In the genomic region with DNA sequence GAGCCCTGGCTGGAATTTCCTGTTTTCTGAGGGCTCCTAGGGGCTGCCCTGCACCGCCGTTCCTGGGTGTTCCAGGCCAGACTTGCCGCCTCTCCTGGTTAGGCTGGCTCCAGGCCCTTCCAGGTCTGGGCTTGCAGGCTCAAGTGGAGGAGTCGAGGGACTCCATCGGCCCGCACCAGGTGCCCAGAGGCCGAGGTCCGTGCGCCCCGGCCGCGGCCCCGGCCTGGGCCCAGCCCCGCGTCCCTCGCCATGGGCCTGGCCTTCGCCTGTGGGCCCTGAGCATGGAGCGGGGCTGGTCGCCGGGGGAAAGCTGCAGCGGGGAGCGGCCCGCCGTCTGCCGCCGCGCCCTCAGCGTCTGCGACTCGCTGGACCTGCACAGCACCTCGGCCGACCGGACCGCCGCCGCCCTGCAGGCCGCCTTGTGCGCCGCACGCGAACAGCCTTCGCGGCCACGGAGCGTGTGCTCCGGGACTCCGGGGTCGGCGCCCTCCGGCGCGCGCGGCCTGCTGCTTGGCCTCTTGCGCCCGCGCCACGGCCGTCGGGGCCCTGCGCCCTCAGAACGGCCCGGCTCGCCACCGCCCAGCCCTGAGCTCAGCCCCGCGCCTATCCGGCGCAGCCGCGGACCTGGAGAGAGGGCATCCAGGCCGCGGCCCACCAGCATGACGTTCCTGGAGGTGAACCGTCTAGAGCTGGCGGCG, we compare ENCODE assay signal across 8 mouse cellular contexts. TPM values are rescaled to one million over a fixed set of nuclear protein-coding genes. Genes with fewer than 3 reads are reported as not detected.
DNase-seq lines count a peak whose midpoint lies in the region; ATAC-seq lines count a peak whose summit lies in the region.

No protein-coding gene starts in this region.

- no peak for ATAC-seq in megakaryocyte, adult 5-6 weeks (ENCODE audit: poor library complexity, severe bottlenecking)
- ATAC-seq in forebrain, embryonic 14.5 days, result peak; percentile 18; the same call in 1 of the 2 replicates
- ATAC-seq in midbrain, embryonic 12.5 days (ENCODE audit: low FRiP score, low read depth), result 0 out of 2 replicates have a peak, but pooled peaks have one; percentile 29

- peak overlapping the region; percentile 61 for H3K4me2 ChIP-seq in forebrain, embryonic 14.5 days (ENCODE audit: low read length)
- peak overlapping the region; percentile 57 for H3K4me2 ChIP-seq in midbrain, embryonic 12.5 days (replicated peaks)

- H3K4me3 ChIP-seq in megakaryocyte, embryonic 14.5 days (replicated peaks), result peak overlapping the region; percentile 76
- peak overlapping the region; percentile 31 for H3K4me3 ChIP-seq in forebrain, embryonic 14.5 days (ENCODE audit: low read depth, low read length)
- peak overlapping the region; percentile 36 for H3K4me3 ChIP-seq in midbrain, embryonic 12.5 days

- peaks cover 72% of the 10 kb centered on the region for H3K36me3 ChIP-seq in megakaryocyte, embryonic 14.5 days (replicated peaks; ENCODE audit: low read length)
- peaks cover 30% of the 10 kb centered on the region for H3K36me3 ChIP-seq in forebrain, embryonic 14.5 days (ENCODE audit: control insufficient read depth, insufficient read depth, low read length)
- H3K36me3 ChIP-seq in midbrain, embryonic 12.5 days, result peaks cover 26% of the 10 kb centered on the region

- H3K9ac ChIP-seq in forebrain, embryonic 14.5 days (ENCODE audit: low read length), result peak overlapping the region; percentile 54
- peak overlapping the region; percentile 52 for H3K9ac ChIP-seq in midbrain, embryonic 12.5 days (replicated peaks)

- H3K27ac ChIP-seq in forebrain, embryonic 14.5 days (ENCODE audit: low read depth, low read length), result no peak overlapping the region
- no peak overlapping the region for H3K27ac ChIP-seq in midbrain, embryonic 12.5 days (replicated peaks)

- peaks cover 51% of the 10 kb centered on the region for H3K4me1 ChIP-seq in megakaryocyte, embryonic 14.5 days
- peaks cover 9% of the 10 kb centered on the region for H3K4me1 ChIP-seq in forebrain, embryonic 14.5 days (ENCODE audit: control insufficient read depth, insufficient read depth, low read length)
- H3K4me1 ChIP-seq in midbrain, embryonic 12.5 days, result peaks cover 32% of the 10 kb centered on the region

- 3% methylated on average over 71 of the region's 77 CpGs for WGBS in forebrain, embryonic 14.5 days
- 2% methylated on average over 75 of the region's 77 CpGs for WGBS in midbrain, embryonic 12.5 days

- H3K27me3 ChIP-seq in megakaryocyte, embryonic 14.5 days (replicated peaks), result peaks cover 44% of the 10 kb centered on the region
- H3K27me3 ChIP-seq in forebrain, embryonic 14.5 days (replicated peaks; ENCODE audit: control insufficient read depth, insufficient read depth, low read length), result peaks cover 21% of the 10 kb centered on the region; the same call in 1 of the 2 replicates
- H3K27me3 ChIP-seq in midbrain, embryonic 12.5 days, result peaks cover 43% of the 10 kb centered on the region

- peaks cover 8% of the 10 kb centered on the region for H3K9me3 ChIP-seq in megakaryocyte, embryonic 14.5 days
- H3K9me3 ChIP-seq in forebrain, embryonic 14.5 days (replicated peaks; ENCODE audit: control insufficient read depth, low read length), result no peaks in the 10 kb centered on the region
- no peaks in the 10 kb centered on the region for H3K9me3 ChIP-seq in midbrain, embryonic 12.5 days

- no peak for DNase-seq in forebrain, embryonic 14.5 days (ENCODE audit: low spot score)
- peak; percentile 56 for DNase-seq in kidney, postnatal 14 days
- DNase-seq in frontal cortex, postnatal 36 days (ENCODE audit: low spot score in 2 of 2), result no peak
- DNase-seq in layer of hippocampus, postnatal 36 days, result no peak
- no peak for DNase-seq in adrenal gland, postnatal 4 days (ENCODE audit: low spot score in 2 of 2)

RNA-seq across cellular contexts. Expression of gene Agap3, which starts 22.2 kb away (rescaled TPM):
- polyA plus RNA-seq in megakaryocyte, embryonic 14.5 days (2012; ENCODE audit: insufficient read depth, low replicate concordance), result 117 and 284 TPM in 2 replicates
- 12.1 and 14.2 TPM in 2 replicates for total RNA-seq in megakaryocyte, adult 5-6 weeks (2015)
- total RNA-seq in megakaryocyte, adult 5-6 weeks (2017), result 19.7 and 23.9 TPM in 2 replicates
- 47.5 and 49.5 TPM in 2 replicates for polyA plus RNA-seq in forebrain, embryonic 14.5 days (2014; fragmentation: Nextera tagmentation; extraction: Ambion mirVana)
- 60.4 and 64.6 TPM in 2 replicates for polyA plus RNA-seq in midbrain, embryonic 12.5 days (2016; fragmentation: Nextera tagmentation; extraction: Ambion mirVana)
- 100 to 1,000 TPM; 635 to 641 TPM for total RNA-seq in layer of hippocampus, postnatal 36 days (2021)
- total RNA-seq in adrenal gland, postnatal 4 days (2021), result 10 to 100 TPM; 88.4 to 89.2 TPM

RNA-seq across cellular contexts. Expression of gene Tmub1, which starts 26.5 kb away (rescaled TPM):
- 31.6 and 37.8 TPM in 2 replicates for polyA plus RNA-seq in megakaryocyte, embryonic 14.5 days (2012; ENCODE audit: insufficient read depth, low replicate concordance)
- total RNA-seq in megakaryocyte, adult 5-6 weeks (2015), result 11.3 and 13.4 TPM in 2 replicates
- 11.7 and 20.9 TPM in 2 replicates for total RNA-seq in megakaryocyte, adult 5-6 weeks (2017)
- polyA plus RNA-seq in forebrain, embryonic 14.5 days (2014; fragmentation: Nextera tagmentation; extraction: Ambion mirVana), result 45.5 and 47.5 TPM in 2 replicates
- polyA plus RNA-seq in midbrain, embryonic 12.5 days (2016; fragmentation: Nextera tagmentation; extraction: Ambion mirVana), result 31.8 and 35.4 TPM in 2 replicates
- total RNA-seq in layer of hippocampus, postnatal 36 days (2021), result 10 to 100 TPM; 18.6 to 19.8 TPM
- total RNA-seq in adrenal gland, postnatal 4 days (2021), result 10 to 100 TPM; 11.1 to 11.3 TPM

RNA-seq across cellular contexts. Expression of gene Fastk, which starts 29.1 kb away (rescaled TPM):
- 216 and 275 TPM in 2 replicates for polyA plus RNA-seq in megakaryocyte, embryonic 14.5 days (2012; ENCODE audit: insufficient read depth, low replicate concordance)
- total RNA-seq in megakaryocyte, adult 5-6 weeks (2015), result 33.4 and 42.2 TPM in 2 replicates
- total RNA-seq in megakaryocyte, adult 5-6 weeks (2017), result 21.7 and 22.3 TPM in 2 replicates
- 89.3 and 94.3 TPM in 2 replicates for polyA plus RNA-seq in forebrain, embryonic 14.5 days (2014; fragmentation: Nextera tagmentation; extraction: Ambion mirVana)
- polyA plus RNA-seq in midbrain, embryonic 12.5 days (2016; fragmentation: Nextera tagmentation; extraction: Ambion mirVana), result 102 and 116 TPM in 2 replicates
- 100 to 1,000 TPM; 121 to 144 TPM for total RNA-seq in layer of hippocampus, postnatal 36 days (2021)
- total RNA-seq in adrenal gland, postnatal 4 days (2021), result 100 to 1,000 TPM; 108 to 127 TPM

RNA-seq across cellular contexts. Expression of gene Slc4a2, which starts 50.5 kb away (rescaled TPM):
- 14.7 and 31.0 TPM in 2 replicates for polyA plus RNA-seq in megakaryocyte, embryonic 14.5 days (2012; ENCODE audit: insufficient read depth, low replicate concordance)
- total RNA-seq in megakaryocyte, adult 5-6 weeks (2015), result 17.2 and 19.9 TPM in 2 replicates
- total RNA-seq in megakaryocyte, adult 5-6 weeks (2017), result 34.2 and 40.0 TPM in 2 replicates
- polyA plus RNA-seq in forebrain, embryonic 14.5 days (2014; fragmentation: Nextera tagmentation; extraction: Ambion mirVana), result 11.5 and 14.6 TPM in 2 replicates
- polyA plus RNA-seq in midbrain, embryonic 12.5 days (2016; fragmentation: Nextera tagmentation; extraction: Ambion mirVana), result 32.7 and 35.7 TPM in 2 replicates
- 10 to 100 TPM; 25.6 to 33.2 TPM for total RNA-seq in layer of hippocampus, postnatal 36 days (2021)
- 10 to 100 TPM; 60.8 to 70.1 TPM for total RNA-seq in adrenal gland, postnatal 4 days (2021)

RNA-seq across cellular contexts. Expression of gene Cdk5, which starts 50.8 kb away (rescaled TPM):
- 6.0 and 14.5 TPM in 2 replicates for polyA plus RNA-seq in megakaryocyte, embryonic 14.5 days (2012; ENCODE audit: insufficient read depth, low replicate concordance)
- total RNA-seq in megakaryocyte, adult 5-6 weeks (2015), result 18.2 and 27.5 TPM in 2 replicates
- 16.9 and 18.2 TPM in 2 replicates for total RNA-seq in megakaryocyte, adult 5-6 weeks (2017)
- polyA plus RNA-seq in forebrain, embryonic 14.5 days (2014; fragmentation: Nextera tagmentation; extraction: Ambion mirVana), result 106 and 113 TPM in 2 replicates
- 64.1 and 76.9 TPM in 2 replicates for polyA plus RNA-seq in midbrain, embryonic 12.5 days (2016; fragmentation: Nextera tagmentation; extraction: Ambion mirVana)
- 100 to 1,000 TPM; 122 TPM for total RNA-seq in layer of hippocampus, postnatal 36 days (2021)
- total RNA-seq in adrenal gland, postnatal 4 days (2021), result 10 to 100 TPM; 42.6 to 43.9 TPM

Comparison
In these comparisons a context has a peak if more than half of its experiments do, and no peak if none do; other contexts are left out.
1. RNA of gene Agap3, which starts 22.2 kb away (total RNA-seq): 635 to 641 TPM in layer of hippocampus, postnatal 36 days; 88.4 to 89.2 TPM in adrenal gland, postnatal 4 days and 12.1 to 23.9 TPM in megakaryocyte, adult 5-6 weeks; every median in the first group is over 4 times any median in the second.
2. Peak in every context shown above with its lines, with median percentiles within 50 percentile points of each other: H3K4me3 ChIP-seq.